Mouse (Mus musculus) liver, embryonic 14.5 days (tissue): ENCODE measurements around the gene Mapkapk3.

Experiments
- CTCF ChIP-seq: IDR thresholded peaks from 2 replicates; pipeline ENCODE4 v1.5.1; 2016; ENCODE audit warnings: antibody characterized with exemption, low read depth, control low read depth
- EP300 ChIP-seq: IDR thresholded peaks from 2 replicates; pipeline ENCODE4 v1.6.1; 2016; ENCODE audit warnings: antibody characterized with exemption, low read depth

- TF ChIP-seq EP300 (no peak), CTCF (no peak)
Observed at GRCm38 (mm10) chr9:107249154-107249553, 40.5 kb downstream of the Mapkapk3 start.
